Mouse (Mus musculus) G1E (cell line): ENCODE results near the gene Lyrm7.

Experiments used
- CTCF ChIP-seq: IDR thresholded peaks from 2 replicates; pipeline ENCODE4 v1.5.1; 2012; ENCODE audit warnings: low read depth, low read length, inconsistent platforms, mixed read lengths
- POLR2AphosphoS5 ChIP-seq: IDR thresholded peaks from 2 replicates; pipeline ENCODE4 v1.6.1; 2012; ENCODE audit warnings: low read depth, low read length, inconsistent platforms; ENCODE audit not compliant: insufficient replicate concordance
- TAL1 ChIP-seq: conservative IDR thresholded peaks from 2 replicates; pipeline ENCODE4 v1.6.1; 2012; ENCODE audit warnings: low read depth, low read length, inconsistent platforms, mixed read lengths

- TF ChIP-seq CTCF (no peak), TAL1 (no peak), POLR2AphosphoS5 (no peak)
Observed at GRCm38 (mm10) chr11:54905931-54906330, 45.2 kb upstream of the Lyrm7 start.
